Comparison of ENCODE assay signal across 23 mouse cellular contexts in genomic region chr1:72176239-72176638, GRCm38 (mm10). TPM values are rescaled to one million over a fixed set of nuclear protein-coding genes. Genes with fewer than 3 reads are reported as not detected.
A peak's percentile ranks its signal among the peaks of the same experiment; 100 is the strongest.
DNase-seq lines count a peak whose midpoint lies in the region; ATAC-seq and TF ChIP-seq lines count a peak whose summit lies in the region.
"Had no signal": no experiment of that assay in that cellular context is flagged by ENCODE, and none has a peak within 500 bp of the region (broad histone marks: within the 10 kb centered on the region; RNA-seq: fewer than 3 reads in every experiment).

No protein-coding gene starts in this region.

- peak; percentile 67 for ATAC-seq in forebrain, postnatal 0 days
- no peak for ATAC-seq in forebrain, embryonic 15.5 days (replicated peaks)
- ATAC-seq in heart, embryonic 11.5 days (replicated peaks; ENCODE audit: insufficient number of reproducible peaks, low FRiP score, low TSS enrichment), result no peak
- ATAC-seq in heart, embryonic 12.5 days (ENCODE audit: insufficient number of reproducible peaks, low FRiP score), result no peak
- ATAC-seq: forebrain, embryonic 13.5 days; Patski had no signal

- intact Hi-C loops in left cerebral cortex, postnatal 4 days (cut with DNase I), result no loop called here

- no peak for DNase-seq in forebrain, postnatal 0 days
- peak; percentile 4 to 60 for DNase-seq in left cerebral cortex, adult 8-10 months (ENCODE audit: low spot score in 2 of 2)
- DNase-seq in left cerebral cortex, postnatal 4 days, result no peak
- peak; percentile 15 for DNase-seq in right cerebral cortex, postnatal 25 days
- DNase-seq in spleen, postnatal 10 days (ENCODE audit: low spot score in 2 of 2), result no peak
- DNase-seq: adrenal gland, adult 8-10 months; cerebellum, adult 9-11 months; gastrocnemius, postnatal 25 days; kidney, postnatal 4 days; layer of hippocampus, adult 9-11 months; lung, postnatal 4 days; thymus, postnatal 36 days had no signal

- no peaks in the 10 kb centered on the region for H3K36me3 ChIP-seq in forebrain, postnatal 0 days (ENCODE audit: insufficient read depth)
- H3K36me3 ChIP-seq in forebrain, embryonic 15.5 days, result no peaks in the 10 kb centered on the region
- H3K36me3 ChIP-seq in heart, embryonic 11.5 days (ENCODE audit: control insufficient read depth, insufficient read depth, low read length), result no peaks in the 10 kb centered on the region
- H3K36me3 ChIP-seq in heart, embryonic 12.5 days, result no peaks in the 10 kb centered on the region
- H3K36me3 ChIP-seq: limb, embryonic 12.5 days; lung, embryonic 15.5 days; midbrain, embryonic 10.5 days had no signal

- no peak overlapping the region for H3K9ac ChIP-seq in forebrain, postnatal 0 days
- no peak overlapping the region for H3K9ac ChIP-seq in forebrain, embryonic 15.5 days (replicated peaks)
- no peak overlapping the region for H3K9ac ChIP-seq in heart, embryonic 11.5 days (ENCODE audit: low read depth, low read length)
- no peak overlapping the region for H3K9ac ChIP-seq in heart, embryonic 12.5 days
- H3K9ac ChIP-seq: forebrain, embryonic 13.5 days; hindbrain, embryonic 14.5 days; limb, embryonic 12.5 days; liver, embryonic 14.5 days; lung, embryonic 15.5 days had no signal

- no peaks in the 10 kb centered on the region for H3K4me1 ChIP-seq in forebrain, postnatal 0 days (ENCODE audit: insufficient read depth)
- no peaks in the 10 kb centered on the region for H3K4me1 ChIP-seq in forebrain, embryonic 15.5 days
- H3K4me1 ChIP-seq in heart, embryonic 11.5 days (ENCODE audit: control insufficient read depth, insufficient read depth, low read length), result peaks cover 6% of the 10 kb centered on the region; the same call in 1 of the 2 replicates
- peaks cover 19% of the 10 kb centered on the region for H3K4me1 ChIP-seq in heart, embryonic 12.5 days (replicated peaks)
- H3K4me1 ChIP-seq: forebrain, embryonic 13.5 days; limb, embryonic 12.5 days; lung, embryonic 15.5 days had no signal

- TF ChIP-seq CTCF in forebrain, postnatal 0 days (IDR thresholded peaks at IDR 0.05; ENCODE audit: low read depth), result no peak

- no peaks in the 10 kb centered on the region for H3K9me3 ChIP-seq in forebrain, postnatal 0 days (ENCODE audit: low read length)
- no peaks in the 10 kb centered on the region for H3K9me3 ChIP-seq in forebrain, embryonic 15.5 days
- H3K9me3 ChIP-seq in heart, embryonic 11.5 days (replicated peaks; ENCODE audit: control insufficient read depth, low read length), result no peaks in the 10 kb centered on the region
- H3K9me3 ChIP-seq in heart, embryonic 12.5 days (replicated peaks), result no peaks in the 10 kb centered on the region
- H3K9me3 ChIP-seq: forebrain, embryonic 13.5 days; limb, embryonic 12.5 days; lung, embryonic 15.5 days; midbrain, embryonic 10.5 days had no signal

- no peak overlapping the region for H3K27ac ChIP-seq in forebrain, postnatal 0 days (ENCODE audit: low read depth, low read length)
- H3K27ac ChIP-seq in forebrain, embryonic 15.5 days (replicated peaks), result no peak overlapping the region
- H3K27ac ChIP-seq in heart, embryonic 11.5 days (ENCODE audit: low read depth, low read length), result 0 out of 2 replicates have a peak overlapping the region, but pooled peaks have one; percentile 12
- H3K27ac ChIP-seq in heart, embryonic 12.5 days (ENCODE audit: poor library complexity, severe bottlenecking), result no peak overlapping the region
- H3K27ac ChIP-seq: forebrain, embryonic 13.5 days; hindbrain, embryonic 14.5 days; limb, embryonic 12.5 days; liver, embryonic 14.5 days; lung, embryonic 15.5 days; midbrain, embryonic 10.5 days had no signal

- 67% methylated on average over 6 of the region's 6 CpGs for WGBS in forebrain, postnatal 0 days
- 81% methylated on average over 6 of the region's 6 CpGs for WGBS in forebrain, embryonic 15.5 days
- 46% methylated on average over 6 of the region's 6 CpGs for whole genome bisulfite sequencing in heart, embryonic 11.5 days (ENCODE audit: insufficient replicate concordance)
- 29% methylated on average over 6 of the region's 6 CpGs for WGBS in heart, embryonic 12.5 days

- no peaks in the 10 kb centered on the region for H3K27me3 ChIP-seq in forebrain, postnatal 0 days (ENCODE audit: insufficient read depth, low read length)
- H3K27me3 ChIP-seq in forebrain, embryonic 15.5 days, result no peaks in the 10 kb centered on the region
- no peaks in the 10 kb centered on the region for H3K27me3 ChIP-seq in heart, embryonic 11.5 days (ENCODE audit: control insufficient read depth, insufficient read depth, low read length)
- no peaks in the 10 kb centered on the region for H3K27me3 ChIP-seq in heart, embryonic 12.5 days (replicated peaks)
- H3K27me3 ChIP-seq: forebrain, embryonic 13.5 days; limb, embryonic 12.5 days; lung, embryonic 15.5 days; Patski had no signal

- H3K4me2 ChIP-seq in forebrain, postnatal 0 days (ENCODE audit: low read depth), result no peak overlapping the region
- no peak overlapping the region for H3K4me2 ChIP-seq in forebrain, embryonic 15.5 days (replicated peaks)
- no peak overlapping the region for H3K4me2 ChIP-seq in heart, embryonic 11.5 days
- no peak overlapping the region for H3K4me2 ChIP-seq in heart, embryonic 12.5 days
- H3K4me2 ChIP-seq: forebrain, embryonic 13.5 days; hindbrain, embryonic 14.5 days; limb, embryonic 12.5 days; lung, embryonic 15.5 days had no signal

- no peak overlapping the region for H3K4me3 ChIP-seq in forebrain, postnatal 0 days (ENCODE audit: low read depth, low read length)
- no peak overlapping the region for H3K4me3 ChIP-seq in forebrain, embryonic 15.5 days
- no peak overlapping the region for H3K4me3 ChIP-seq in heart, embryonic 11.5 days (ENCODE audit: low read depth, low read length)
- no peak overlapping the region for H3K4me3 ChIP-seq in heart, embryonic 12.5 days
- H3K4me3 ChIP-seq: erythroblast, embryonic 14.5 days; forebrain, embryonic 13.5 days; limb, embryonic 12.5 days; lung, embryonic 15.5 days; midbrain, embryonic 10.5 days had no signal

RNA-seq across cellular contexts. Expression of gene Mreg, which starts 35.9 kb away (rescaled TPM):
- total RNA-seq in forebrain, postnatal 0 days (2014; rRNA removed), result 1.7 and 1.9 TPM in 2 replicates
- 1.7 and 2.1 TPM in 2 replicates for polyA plus RNA-seq in forebrain, postnatal 0 days (2015; fragmentation: Nextera tagmentation; extraction: Ambion mirVana)
- 0.94 and 1.4 TPM in 2 replicates for polyA plus RNA-seq in forebrain, embryonic 15.5 days (2015; fragmentation: Nextera tagmentation; extraction: Ambion mirVana)
- polyA plus RNA-seq in heart, embryonic 11.5 days (2014; fragmentation: Nextera tagmentation; extraction: Ambion mirVana), result 4.8 and 4.9 TPM in 2 replicates
- 5.1 and 5.8 TPM in 2 replicates for polyA plus RNA-seq in heart, embryonic 12.5 days (2016; fragmentation: Nextera tagmentation; extraction: Ambion mirVana)
- total RNA-seq in left cerebral cortex, adult 8-10 months (2022), result 1 to 10 TPM; 4.6 to 6.9 (median 6.0) TPM
- total RNA-seq in left cerebral cortex, postnatal 4 days (2021), result 1 to 10 TPM; 1.1 to 1.6 TPM

Comparison
In these comparisons a context has a peak if more than half of its experiments do, and no peak if none do; other contexts are left out.
1. DNase-seq: peak in left cerebral cortex, adult 8-10 months (2 of 2) and right cerebral cortex, postnatal 25 days (single experiment); none in forebrain, postnatal 0 days (single experiment), left cerebral cortex, postnatal 4 days (single experiment) and spleen, postnatal 10 days (0 of 2).